Mouse (Mus musculus): Measurements from ENCODE around the gene Zfp276. TPM values are rescaled to one million over a fixed set of nuclear protein-coding genes. Genes with fewer than 3 reads are reported as not detected.
"Not testable (repeated sequence)": the region's sequence is repeated elsewhere in the genome, so short reads cannot be mapped to it uniquely, and the experiment has no call there.

Gene Zfp276
- polyA plus RNA-seq, 1 experiment from 2014 or later, result 22.7 TPM

DNA sequence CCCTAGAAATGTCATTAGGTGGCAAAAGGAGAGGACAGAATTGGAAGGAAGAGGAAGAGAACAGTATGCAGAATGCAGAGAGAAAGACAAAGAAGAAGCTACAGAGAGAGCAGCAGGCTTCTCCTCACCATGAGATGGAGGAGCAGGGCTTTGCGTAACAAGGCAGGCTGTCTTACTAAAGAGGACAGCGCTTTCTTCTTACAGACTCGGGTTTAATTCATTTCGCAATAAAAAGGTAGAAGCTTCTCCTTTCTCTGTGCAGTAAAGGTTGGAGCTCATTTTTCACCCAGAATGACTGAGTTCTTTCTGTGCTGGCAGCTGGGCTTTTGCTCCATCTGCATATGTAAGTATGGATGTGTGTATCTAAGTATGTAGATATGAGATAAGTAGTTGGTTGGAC is 25.8 kb downstream of the Zfp276 start:
- H3K27ac ChIP-seq, result no peak overlapping the region
- WGBS, result 92% methylated on average over 4 of the region's 4 CpGs

DNA sequence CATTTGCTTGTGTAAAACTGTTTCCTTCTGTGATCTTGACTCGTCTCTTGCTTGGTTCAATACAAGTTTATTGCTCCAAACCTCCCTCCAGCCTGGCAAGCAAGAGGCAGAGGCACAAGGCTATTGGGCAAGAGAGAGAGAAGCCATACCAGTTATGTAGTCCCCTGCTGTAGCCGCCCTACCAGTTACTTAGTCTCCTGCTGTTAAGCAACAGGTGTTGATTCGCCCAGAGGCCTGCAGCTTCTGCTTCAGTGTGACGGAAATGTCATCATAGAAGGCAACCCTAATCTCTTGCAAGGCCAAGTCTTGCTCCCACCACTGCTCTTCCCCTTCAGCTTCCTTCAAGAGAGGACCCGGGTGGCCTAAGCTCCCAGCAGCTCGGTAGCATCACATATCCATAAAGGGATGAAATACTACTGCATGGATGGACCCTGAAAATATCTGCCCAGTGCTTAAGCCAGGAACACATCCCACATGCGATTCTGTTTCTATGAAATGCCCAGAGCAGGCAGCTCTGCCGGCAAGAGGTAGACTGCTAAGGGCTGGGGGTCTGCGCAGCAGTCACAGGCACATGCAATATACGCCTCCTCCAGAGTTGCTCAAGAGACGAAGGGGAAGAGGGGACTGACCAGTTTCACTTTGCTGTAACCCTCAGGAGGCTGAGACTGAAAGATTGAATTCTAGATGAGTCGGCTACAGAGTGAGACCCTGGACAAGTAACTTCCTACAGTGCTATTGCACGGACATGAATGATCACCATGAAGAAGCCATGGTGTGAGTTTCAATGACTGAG is 26.5 kb downstream of the Zfp276 start:
- no peaks in the 10 kb centered on the region for H3K27me3 ChIP-seq
- peaks cover 62% of the 10 kb centered on the region for H3K36me3 ChIP-seq
- no peak overlapping the region for H3K4me2 ChIP-seq
- H3K9ac ChIP-seq, result no peak overlapping the region
- H3K9me3 ChIP-seq (replicated peaks), result no peaks in the 10 kb centered on the region
- 87% methylated on average over 13 of the region's 13 CpGs for WGBS
- no peak for ATAC-seq (replicated peaks; ENCODE audit: low FRiP score)
- H3K4me3 ChIP-seq (replicated peaks), result no peak overlapping the region
- H3K27ac ChIP-seq, result no peak overlapping the region
- no peaks in the 10 kb centered on the region for H3K4me1 ChIP-seq

More for the DNA sequence above, 25.8 kb downstream of the Zfp276 start:
- H3K4me2 ChIP-seq, result no peak overlapping the region
- H3K36me3 ChIP-seq, result peaks cover 63% of the 10 kb centered on the region
- H3K9ac ChIP-seq, result no peak overlapping the region
- no peak overlapping the region for H3K4me3 ChIP-seq (replicated peaks)
- no peaks in the 10 kb centered on the region for H3K9me3 ChIP-seq (replicated peaks)
- ATAC-seq (replicated peaks; ENCODE audit: low FRiP score), result no peak
- no peaks in the 10 kb centered on the region for H3K4me1 ChIP-seq
- H3K27me3 ChIP-seq, result no peaks in the 10 kb centered on the region

DNA sequence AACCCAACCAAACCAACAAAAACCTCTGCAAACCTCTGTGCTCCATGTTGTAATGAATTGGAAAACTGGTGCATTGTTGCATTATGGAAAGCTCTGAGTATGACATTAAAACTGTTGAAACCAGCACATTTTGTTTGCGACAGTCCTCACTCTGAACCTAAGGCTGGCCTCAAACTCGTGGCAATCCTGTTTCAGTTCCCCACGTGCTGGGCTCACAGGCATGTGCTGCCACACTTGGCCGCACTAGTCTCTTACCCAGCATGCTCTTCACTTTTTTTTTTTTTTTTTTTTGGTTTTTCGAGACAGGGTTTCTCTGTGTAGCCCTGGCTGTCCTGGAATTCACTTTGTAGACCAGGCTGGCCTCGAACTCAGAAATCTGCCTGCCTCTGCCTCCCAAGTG is 29.0 kb downstream of the Zfp276 start:
- ATAC-seq (replicated peaks; ENCODE audit: low FRiP score), result not testable (repeated sequence)
- H3K36me3 ChIP-seq, result peaks cover 69% of the 10 kb centered on the region

DNA sequence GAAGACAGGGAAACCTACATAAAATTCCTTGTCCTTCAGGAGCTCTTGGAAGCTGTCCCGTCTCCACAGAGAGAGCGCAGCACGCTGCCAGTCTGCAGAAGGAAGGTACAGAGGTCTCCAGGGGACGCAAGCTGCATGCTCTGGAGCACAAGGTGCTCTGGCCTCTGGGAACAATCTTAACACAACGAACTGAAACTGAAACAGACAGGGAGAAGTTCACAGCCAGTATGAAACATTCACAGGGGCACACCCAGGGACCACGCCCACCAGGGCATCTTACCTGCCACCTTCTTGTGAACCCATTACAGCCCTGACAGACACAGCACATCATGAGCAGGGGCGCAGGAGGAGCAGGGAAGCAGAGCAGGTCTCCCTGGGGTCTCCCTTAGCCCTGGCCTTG is 30.0 kb downstream of the Zfp276 start:
- Histone ChIP-seq H3K36me3 (peaks cover 72% of the 10 kb centered on the region), H3K27me3 (no peaks in the 10 kb centered on the region), H3K4me1 (no peaks in the 10 kb centered on the region), H3K27ac (no peak overlapping the region), H3K4me3 (replicated peaks) (no peak overlapping the region), H3K4me2 (no peak overlapping the region), H3K9ac (no peak overlapping the region), H3K9me3 (replicated peaks) (no peaks in the 10 kb centered on the region)
- no peak for ATAC-seq (replicated peaks; ENCODE audit: low FRiP score)
- 91% methylated on average over 7 of the region's 7 CpGs for WGBS

More for the DNA sequence above, 29.0 kb downstream of the Zfp276 start:
- not testable (repeated sequence) for H3K4me2 ChIP-seq; H3K4me1 ChIP-seq; H3K27me3 ChIP-seq; H3K9me3 ChIP-seq (replicated peaks); H3K4me3 ChIP-seq (replicated peaks); H3K27ac ChIP-seq; H3K9ac ChIP-seq
- WGBS, result 88% methylated on average over 5 of the region's 6 CpGs

DNA sequence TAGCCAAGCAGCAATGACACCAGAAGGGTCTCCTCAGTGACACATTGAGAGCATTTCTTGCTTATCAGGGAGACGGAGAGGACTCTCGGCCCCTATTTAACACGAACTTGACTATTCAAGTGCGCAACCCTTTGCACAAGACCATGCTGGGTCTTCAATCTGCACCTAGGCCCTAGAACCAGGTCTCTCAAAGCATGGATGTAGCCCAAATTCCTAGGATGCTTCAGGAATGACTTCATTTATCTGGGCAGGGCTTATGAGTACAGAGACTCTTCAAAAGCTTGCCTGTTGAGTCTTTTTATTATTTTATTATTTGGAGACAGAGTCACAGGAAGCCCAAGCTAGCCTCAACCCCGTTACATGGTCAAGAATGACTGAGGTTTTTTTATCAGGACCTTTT is 30.5 kb downstream of the Zfp276 start:
- no peak overlapping the region for H3K4me3 ChIP-seq (replicated peaks)
- H3K36me3 ChIP-seq, result peaks cover 74% of the 10 kb centered on the region
- ATAC-seq (replicated peaks; ENCODE audit: low FRiP score), result no peak
- no peak overlapping the region for H3K4me2 ChIP-seq
- H3K4me1 ChIP-seq, result no peaks in the 10 kb centered on the region
- H3K9ac ChIP-seq, result no peak overlapping the region
- no peaks in the 10 kb centered on the region for H3K27me3 ChIP-seq
- H3K27ac ChIP-seq, result no peak overlapping the region
- no peaks in the 10 kb centered on the region for H3K9me3 ChIP-seq (replicated peaks)
- 84% methylated on average over 5 of the region's 5 CpGs for WGBS

DNA sequence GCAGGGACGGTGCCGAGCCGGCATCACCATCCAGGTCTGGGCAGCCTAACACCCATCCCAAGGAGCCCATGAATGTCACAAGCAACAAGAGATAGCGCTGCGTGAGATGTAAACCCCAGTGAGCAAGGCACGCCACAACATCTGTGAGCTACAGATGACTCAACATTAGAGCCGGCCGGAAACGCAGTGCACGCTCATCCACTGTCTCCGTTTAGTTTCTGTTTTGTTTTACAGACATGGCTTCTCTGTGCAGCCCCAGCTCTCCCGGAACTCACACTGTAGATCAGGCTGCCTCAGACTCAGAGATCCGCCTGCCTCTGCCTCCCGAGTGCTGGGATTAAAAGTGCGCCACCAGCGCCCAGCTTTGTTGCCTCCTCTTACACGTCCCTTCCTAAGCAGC is 33.4 kb downstream of the Zfp276 start:
- 94% methylated on average over 17 of the region's 17 CpGs for WGBS
- Histone ChIP-seq H3K4me1 (no peaks in the 10 kb centered on the region), H3K4me3 (replicated peaks) (no peak overlapping the region), H3K4me2 (no peak overlapping the region), H3K27me3 (no peaks in the 10 kb centered on the region), H3K27ac (no peak overlapping the region), H3K9ac (no peak overlapping the region), H3K9me3 (replicated peaks) (no peaks in the 10 kb centered on the region), H3K36me3 (peaks cover 72% of the 10 kb centered on the region)
- ATAC-seq (replicated peaks; ENCODE audit: low FRiP score), result no peak

DNA sequence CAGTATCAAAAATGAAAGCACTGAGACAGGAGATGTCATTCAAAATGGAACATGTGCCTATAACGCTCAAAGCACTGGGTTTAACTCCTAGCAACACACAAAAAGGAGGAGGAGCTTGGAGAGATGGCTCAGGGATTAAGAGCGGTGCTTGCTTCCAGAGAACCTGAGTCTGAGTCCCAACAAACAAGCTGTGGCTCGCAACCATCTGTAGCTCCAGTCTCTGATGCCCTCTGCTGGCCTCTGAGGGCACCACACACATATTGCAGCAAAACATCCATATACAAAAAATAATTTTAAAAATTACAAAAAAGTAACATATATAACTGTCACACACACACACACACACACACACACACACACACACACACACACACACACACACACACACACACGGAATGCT is 36.2 kb downstream of the Zfp276 start:
- Histone ChIP-seq H3K9me3 (replicated peaks) (no peaks in the 10 kb centered on the region), H3K27me3 (no peaks in the 10 kb centered on the region), H3K4me3 (replicated peaks) (no peak overlapping the region), H3K27ac (no peak overlapping the region), H3K36me3 (peaks cover 88% of the 10 kb centered on the region), H3K4me1 (no peaks in the 10 kb centered on the region), H3K9ac (no peak overlapping the region), H3K4me2 (no peak overlapping the region)
- WGBS, result 88% methylated on average over 4 of the region's 4 CpGs
- no peak for ATAC-seq (replicated peaks; ENCODE audit: low FRiP score)

DNA sequence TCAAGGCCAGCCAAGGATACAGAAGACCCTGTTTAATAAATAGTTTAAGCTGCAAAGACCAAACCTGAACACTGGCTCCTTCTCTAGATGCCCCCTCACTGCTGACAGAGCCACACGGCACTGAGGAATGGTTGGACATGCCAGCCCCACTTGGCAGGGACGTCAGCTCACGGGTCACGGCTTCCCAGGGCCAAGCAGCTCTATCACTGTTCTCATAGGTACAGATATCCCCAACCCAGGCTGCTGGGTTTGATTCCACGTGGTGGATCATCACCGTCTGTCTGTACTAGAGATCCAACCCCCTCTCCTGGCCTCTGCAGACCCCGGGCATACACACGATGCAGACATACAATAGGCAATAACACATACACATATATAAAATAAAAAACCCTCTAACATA is 36.7 kb downstream of the Zfp276 start:
- Histone ChIP-seq H3K9me3 (replicated peaks) (no peaks in the 10 kb centered on the region), H3K4me2 (no peak overlapping the region), H3K36me3 (peaks cover 91% of the 10 kb centered on the region), H3K27me3 (no peaks in the 10 kb centered on the region), H3K27ac (no peak overlapping the region), H3K4me1 (no peaks in the 10 kb centered on the region), H3K4me3 (replicated peaks) (no peak overlapping the region), H3K9ac (no peak overlapping the region)
- 94% methylated on average over 8 of the region's 8 CpGs for WGBS
- no peak for ATAC-seq (replicated peaks; ENCODE audit: low FRiP score)

DNA sequence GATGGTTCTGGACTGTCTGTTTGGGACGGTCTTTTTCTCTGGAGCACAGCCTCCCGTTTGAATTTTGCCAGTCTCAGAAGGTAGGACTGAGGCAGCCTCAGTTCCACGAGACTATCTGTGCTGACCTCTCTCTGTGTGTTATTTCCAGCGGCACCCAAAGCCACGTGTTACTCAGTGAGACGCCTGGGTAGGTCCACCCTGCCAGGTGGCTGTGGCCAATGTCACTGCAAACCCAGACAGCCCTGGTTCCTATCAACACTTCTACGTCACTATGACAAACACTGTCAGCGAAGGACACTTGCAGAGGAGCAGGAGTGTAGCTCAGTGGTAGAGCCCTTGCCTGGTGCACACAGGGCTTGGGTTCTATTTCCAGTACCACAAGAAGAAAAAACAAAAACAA is 37.7 kb downstream of the Zfp276 start:
- no peak overlapping the region for H3K27ac ChIP-seq
- no peaks in the 10 kb centered on the region for H3K9me3 ChIP-seq (replicated peaks)
- H3K4me1 ChIP-seq, result no peaks in the 10 kb centered on the region
- WGBS, result 93% methylated on average over 8 of the region's 8 CpGs
- no peak overlapping the region for H3K4me3 ChIP-seq (replicated peaks)
- H3K9ac ChIP-seq, result no peak overlapping the region
- no peaks in the 10 kb centered on the region for H3K27me3 ChIP-seq
- peaks cover 93% of the 10 kb centered on the region for H3K36me3 ChIP-seq
- no peak for ATAC-seq (replicated peaks; ENCODE audit: low FRiP score)
- H3K4me2 ChIP-seq, result no peak overlapping the region

DNA sequence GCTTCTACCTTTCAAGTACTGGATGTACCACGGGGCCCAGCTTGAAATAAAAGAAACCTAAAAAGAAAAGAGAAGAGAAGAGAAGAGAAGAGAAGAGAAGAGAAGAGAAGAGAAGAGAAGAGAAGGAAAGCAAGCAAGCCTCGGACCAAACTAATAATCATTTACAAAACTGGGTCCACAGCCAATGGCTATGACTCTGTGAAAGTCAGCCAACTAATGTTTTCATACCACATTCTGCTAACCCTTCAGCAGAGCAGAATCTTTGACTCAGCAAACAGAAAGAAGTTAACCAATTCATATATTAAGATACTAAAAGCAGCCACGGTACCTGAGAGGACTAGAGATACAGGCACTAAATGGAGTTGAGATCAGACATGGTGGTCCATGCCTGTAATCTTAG is 38.3 kb downstream of the Zfp276 start:
- H3K9ac ChIP-seq, result no peak overlapping the region
- WGBS, result 93% methylated on average over 3 of the region's 3 CpGs

DNA sequence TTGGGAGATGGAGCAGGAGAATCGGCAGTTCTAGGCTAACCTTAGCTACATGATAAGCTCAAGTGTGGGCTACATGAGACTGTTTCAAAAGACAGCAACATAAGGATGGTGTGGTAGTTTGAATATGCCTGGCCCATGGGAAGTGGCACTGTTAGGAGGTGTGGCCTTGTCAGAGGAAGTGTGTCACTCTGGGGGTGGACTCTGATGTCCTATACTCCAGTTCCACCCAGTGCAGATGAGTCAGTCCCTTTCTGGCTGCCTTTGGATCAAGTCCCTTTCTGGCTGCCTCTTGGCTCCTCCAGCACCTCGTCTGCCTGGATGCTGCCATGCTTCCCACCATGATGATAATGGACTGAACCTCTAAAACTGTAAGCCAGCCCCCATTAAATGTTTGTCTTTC is 38.8 kb downstream of the Zfp276 start:
- Histone ChIP-seq H3K27me3 (no peaks in the 10 kb centered on the region), H3K4me3 (replicated peaks) (no peak overlapping the region), H3K9ac (no peak overlapping the region), H3K36me3 (peaks cover 91% of the 10 kb centered on the region), H3K9me3 (replicated peaks) (no peaks in the 10 kb centered on the region), H3K4me1 (no peaks in the 10 kb centered on the region), H3K4me2 (no peak overlapping the region), H3K27ac (no peak overlapping the region)
- 77% methylated on average over 2 of the region's 2 CpGs for WGBS
- no peak for ATAC-seq (replicated peaks; ENCODE audit: low FRiP score)

More for the DNA sequence above, 38.3 kb downstream of the Zfp276 start:
- H3K4me3 ChIP-seq (replicated peaks), result no peak overlapping the region
- H3K4me2 ChIP-seq, result no peak overlapping the region
- no peaks in the 10 kb centered on the region for H3K27me3 ChIP-seq
- no peak overlapping the region for H3K27ac ChIP-seq
- peaks cover 92% of the 10 kb centered on the region for H3K36me3 ChIP-seq
- no peaks in the 10 kb centered on the region for H3K9me3 ChIP-seq (replicated peaks)
- ATAC-seq (replicated peaks; ENCODE audit: low FRiP score), result no peak
- no peaks in the 10 kb centered on the region for H3K4me1 ChIP-seq

DNA sequence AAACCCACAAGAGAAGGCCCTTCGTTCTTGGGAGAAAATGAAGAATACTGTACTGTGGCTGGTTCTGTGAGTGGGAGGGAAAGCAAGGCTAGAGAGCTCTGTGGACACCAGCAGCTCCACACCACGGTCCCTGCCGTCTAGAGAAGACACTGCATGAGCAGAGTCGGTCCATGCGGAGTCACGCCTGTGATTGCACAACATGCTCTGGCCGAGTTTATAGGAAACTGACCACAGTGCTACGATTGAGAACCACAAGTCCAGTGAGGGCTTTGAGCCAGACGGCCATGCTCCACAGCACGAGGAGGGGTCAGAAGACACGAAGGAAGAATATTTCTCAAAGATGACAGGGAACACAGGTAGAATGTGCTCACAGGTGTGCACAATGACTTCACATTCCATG is 44.3 kb downstream of the Zfp276 start:
- Histone ChIP-seq H3K4me3 (replicated peaks) (no peak overlapping the region), H3K36me3 (peaks cover 83% of the 10 kb centered on the region), H3K4me2 (no peak overlapping the region), H3K27me3 (no peaks in the 10 kb centered on the region), H3K9ac (no peak overlapping the region), H3K4me1 (no peaks in the 10 kb centered on the region), H3K27ac (no peak overlapping the region), H3K9me3 (replicated peaks) (no peaks in the 10 kb centered on the region)
- no peak for ATAC-seq (replicated peaks; ENCODE audit: low FRiP score)
- WGBS, result 93% methylated on average over 11 of the region's 11 CpGs

DNA sequence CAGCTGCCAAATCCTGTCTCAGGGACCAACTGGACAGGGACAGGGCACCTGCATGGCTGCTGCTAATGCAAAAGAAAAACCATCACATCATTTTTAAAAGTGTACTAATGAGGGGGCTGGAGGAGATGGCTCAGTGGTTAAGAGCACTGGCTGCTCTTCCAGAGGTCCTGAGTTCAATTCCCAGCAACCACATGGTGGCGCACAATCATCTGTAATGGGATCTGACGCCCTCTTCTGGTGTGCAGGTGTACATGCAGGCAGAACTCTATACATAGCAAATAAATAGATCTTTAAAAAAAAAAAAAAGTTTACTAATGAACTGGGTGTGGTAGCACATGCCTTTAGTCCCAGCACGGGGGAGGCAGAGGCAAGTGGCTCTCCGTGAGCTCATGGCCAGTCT is 54.7 kb downstream of the Zfp276 start:
- no peaks in the 10 kb centered on the region for H3K9me3 ChIP-seq (replicated peaks)
- H3K4me2 ChIP-seq, result no peak overlapping the region
- WGBS, result 79% methylated on average over 4 of the region's 4 CpGs
- no peak for ATAC-seq (replicated peaks; ENCODE audit: low FRiP score)
- no peak overlapping the region for H3K9ac ChIP-seq
- H3K4me1 ChIP-seq, result no peaks in the 10 kb centered on the region
- H3K4me3 ChIP-seq (replicated peaks), result no peak overlapping the region
- H3K27ac ChIP-seq, result no peak overlapping the region
- peaks cover 77% of the 10 kb centered on the region for H3K36me3 ChIP-seq
- no peaks in the 10 kb centered on the region for H3K27me3 ChIP-seq

Measured in kidney, embryonic 15.5 days (tissue).